Mouse (Mus musculus) macrophage (primary cell): Measurements from ENCODE around the gene Alox8. TPM values are rescaled to one million over a fixed set of nuclear protein-coding genes. Genes with fewer than 3 reads are reported as not detected.
A peak's percentile ranks its signal among the peaks of the same experiment; 100 is the strongest.

Source experiments
- H3K27ac ChIP-seq: fragments of 350-480 bp; formaldehyde crosslinking; 2 replicates; pipeline ENCODE4 v1.9.0; 2021
- H3K36me3 ChIP-seq: fragments of 350-480 bp; formaldehyde crosslinking; 2 replicates; pipeline ENCODE4 v1.9.0; 2021; ENCODE audit errors: inconsistent target
- H3K4me3 ChIP-seq: fragments of 350-480 bp; formaldehyde crosslinking; 2 replicates; pipeline ENCODE4 v1.9.0; 2021; ENCODE audit errors: inconsistent target
- H3K79me2 ChIP-seq: fragments of 350-480 bp; formaldehyde crosslinking; 2 replicates; pipeline ENCODE4 v1.9.0; 2021; ENCODE audit errors: inconsistent target
- WGBS: methylation state at CpG from one replicate; pipeline ENCODE4 v1.1.7; 2026; ENCODE audit warnings: inconsistent platforms; ENCODE audit not compliant: missing documents; 5-methylcytosine and 5-hydroxymethylcytosine counted together
- polyA plus RNA-seq: library from polyadenylated mRNA; stranded (reverse); fragments of 250-400 nt; gene quantifications from 3 replicates; pipeline ENCODE4 v1.2.4, GENCODE M21; 2018; ENCODE audit warnings: inconsistent platforms
- total RNA-seq, 78 experiments: library from RNA; depleted of rRNA; stranded (reverse); fragments of 250-400 nt; gene quantifications; 1 replicate in 9 of 78; 2 replicates in 24 of 78; 3 replicates in 43 of 78; 4 replicates in 2 of 78; pipeline ENCODE4 v1.2.4; 2018; ENCODE audit warnings: inconsistent platforms in 56 of 78

Alox8 gene
- total RNA-seq (2018; cell fraction: chromatin; rRNA removed): not detected
- total RNA-seq (2018; cell fraction: cytosol; rRNA removed): under 1 TPM in 2 of 26 experiments, not detected in 24; 0.05 TPM
- not detected for total RNA-seq (2018; cell fraction: nucleus; rRNA removed)
- not detected in 3 replicates for polyA plus RNA-seq

DNA sequence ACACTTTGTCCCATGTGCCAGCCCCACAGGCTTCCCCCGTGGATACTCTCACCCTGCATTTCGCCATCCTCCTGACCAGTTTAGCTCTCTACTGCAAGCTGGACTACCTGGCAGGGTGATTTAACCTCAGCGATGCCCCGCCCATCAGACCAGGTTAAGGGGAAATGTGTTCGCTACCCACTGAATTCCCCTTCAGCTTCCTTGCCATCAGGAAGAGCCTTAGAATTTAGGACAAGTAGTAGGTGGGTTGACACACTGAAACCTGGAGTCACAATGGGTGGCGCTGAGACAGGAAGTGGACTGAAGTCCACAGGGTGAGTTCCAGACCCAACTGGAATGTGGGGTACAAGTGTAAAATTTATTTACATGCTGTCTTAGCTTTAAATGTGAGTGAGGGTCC is at the start of gene Alox8:
Gene Alox8, minus strand, starts transcription at position 101 of the 400 bp plus-strand sequence.
- H3K36me3 ChIP-seq: no peaks in the 10 kb centered on the region
- H3K4me3 ChIP-seq: no peak within 1 kb of the TSS
- 31% methylated on average over 6 of the region's 6 CpGs for WGBS
- no peaks in the 10 kb centered on the region for H3K79me2 ChIP-seq
- H3K27ac ChIP-seq: no peak within 1 kb of the TSS

DNA sequence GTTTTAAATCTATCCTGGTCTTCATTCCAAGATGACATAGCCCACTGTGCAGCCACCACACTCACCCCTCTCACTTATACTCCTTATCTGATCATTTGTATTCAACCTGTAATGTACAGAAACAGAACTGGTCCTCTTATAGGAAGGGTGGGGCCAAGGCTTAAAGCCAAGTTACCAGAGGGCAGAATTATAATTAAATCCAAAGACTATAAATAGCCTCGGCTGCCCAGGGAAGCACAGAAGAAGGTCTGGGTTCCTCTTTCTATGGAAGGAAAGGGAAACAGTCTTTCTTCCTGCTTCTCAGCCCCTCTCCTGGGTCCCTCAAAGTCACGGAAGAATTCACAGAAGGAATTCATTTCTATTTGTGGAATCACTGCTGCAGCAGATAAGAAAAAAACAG is 48.0 kb upstream of the Alox8 start:
- Histone ChIP-seq H3K79me2 (no peaks in the 10 kb centered on the region), H3K4me3 (peak overlapping the region; percentile 9; the same call in 1 of the 2 replicates), H3K36me3 (no peaks in the 10 kb centered on the region), H3K27ac (peak overlapping the region; percentile 22; the same call in 1 of the 2 replicates)
- 0% methylated on average over 2 of the region's 2 CpGs for WGBS

DNA sequence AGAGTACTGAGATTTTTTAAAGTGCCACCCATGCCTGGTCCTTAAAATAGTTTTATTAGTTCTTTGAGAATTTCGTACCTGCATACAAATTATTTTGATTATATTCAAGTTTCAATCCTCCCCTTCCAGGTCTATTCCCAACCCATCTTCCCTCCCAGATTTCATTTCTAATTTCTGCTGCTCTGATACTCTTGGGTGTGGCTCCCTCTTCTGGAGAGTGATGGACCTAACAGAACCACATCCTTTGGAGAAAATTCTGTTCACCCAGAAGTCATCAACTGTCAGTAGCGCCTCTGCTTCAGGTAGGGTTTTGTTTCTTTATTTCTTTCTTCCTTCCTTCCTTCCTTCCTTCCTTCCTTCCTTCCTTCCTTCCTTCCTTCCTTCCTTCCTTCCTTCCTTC is 47.3 kb upstream of the Alox8 start:
- Histone ChIP-seq H3K4me3 (no peak overlapping the region), H3K27ac (no peak overlapping the region)

DNA sequence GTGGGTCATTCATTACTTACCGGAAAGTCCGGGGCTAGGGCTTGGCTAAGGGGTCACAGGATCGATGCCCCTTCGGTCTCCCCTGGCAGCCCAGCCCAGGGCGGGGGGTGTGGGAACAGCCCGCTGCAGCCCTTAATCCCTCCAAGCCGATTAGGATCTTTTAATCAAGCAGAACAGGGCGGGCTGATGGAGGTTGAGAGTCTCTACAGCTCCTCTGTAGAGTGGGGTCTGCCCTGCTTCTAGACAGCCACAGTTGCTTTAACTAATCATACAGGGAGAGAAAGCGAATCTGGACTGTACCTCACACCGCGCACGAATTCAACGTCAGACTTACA is 39.2 kb upstream of the Alox8 start, which contains the start of gene Gucy2e:
Gene Gucy2e, minus strand, starts transcription at position 111 of the 335 bp plus-strand sequence.
- H3K36me3 ChIP-seq: no peaks in the 10 kb centered on the region
- no peak within 1 kb of the TSS; the same call in 1 of the 2 replicates for H3K4me3 ChIP-seq
- H3K79me2 ChIP-seq: no peaks in the 10 kb centered on the region
- H3K27ac ChIP-seq: no peak within 1 kb of the TSS
- WGBS: 49% methylated on average over 13 of the region's 13 CpGs

More for the DNA sequence above, 47.3 kb upstream of the Alox8 start:
- H3K36me3 ChIP-seq: no peaks in the 10 kb centered on the region
- 13% methylated on average over 1 of the region's 2 CpGs for WGBS
- H3K79me2 ChIP-seq: no peaks in the 10 kb centered on the region

DNA sequence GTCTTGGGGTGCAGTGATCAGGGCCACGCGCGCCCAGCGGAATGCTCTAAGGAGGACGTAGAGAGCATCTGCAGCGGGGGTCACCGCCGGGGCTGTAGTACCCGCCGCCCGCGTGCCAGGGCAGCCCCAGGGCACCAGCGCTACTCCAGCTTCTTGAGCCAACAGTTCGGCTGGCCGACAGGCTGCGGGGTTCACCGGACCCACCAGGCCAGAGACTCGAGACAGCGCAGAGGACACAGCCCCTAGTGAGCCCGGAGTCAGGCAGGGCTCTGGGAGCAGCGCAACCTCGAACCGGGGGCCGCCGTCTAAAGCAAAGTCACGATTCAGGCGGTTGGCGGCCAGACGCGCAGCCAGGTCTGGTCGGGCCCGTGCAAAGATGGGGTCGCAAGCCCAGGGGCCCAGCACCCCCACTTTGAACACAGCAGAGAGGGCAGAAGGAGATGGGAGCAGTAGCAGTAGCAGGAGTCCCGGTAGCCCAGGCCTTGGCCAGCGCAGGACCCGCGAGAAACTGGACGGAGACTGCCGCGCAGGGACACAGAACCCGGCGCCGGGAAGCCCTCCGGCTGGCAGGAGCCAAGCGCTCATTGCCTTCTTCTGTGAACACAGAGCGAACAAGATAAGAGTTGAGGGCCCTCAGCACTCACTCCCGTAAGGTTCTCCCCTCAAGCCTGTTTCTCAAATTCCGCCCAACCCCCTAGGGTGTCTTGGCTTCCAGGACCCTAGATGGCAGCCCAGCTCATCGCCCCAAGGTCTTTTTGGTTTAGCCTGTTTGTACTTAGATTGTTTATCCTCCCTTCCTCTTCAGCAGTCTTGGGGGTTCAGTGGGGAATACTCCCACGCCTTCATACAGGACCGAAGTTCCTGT is 38.6 kb upstream of the Alox8 start:
- 22% methylated on average over 51 of the region's 51 CpGs for WGBS
- Histone ChIP-seq H3K79me2 (no peaks in the 10 kb centered on the region), H3K36me3 (no peaks in the 10 kb centered on the region), H3K27ac (no peak overlapping the region), H3K4me3 (no peak overlapping the region)

DNA sequence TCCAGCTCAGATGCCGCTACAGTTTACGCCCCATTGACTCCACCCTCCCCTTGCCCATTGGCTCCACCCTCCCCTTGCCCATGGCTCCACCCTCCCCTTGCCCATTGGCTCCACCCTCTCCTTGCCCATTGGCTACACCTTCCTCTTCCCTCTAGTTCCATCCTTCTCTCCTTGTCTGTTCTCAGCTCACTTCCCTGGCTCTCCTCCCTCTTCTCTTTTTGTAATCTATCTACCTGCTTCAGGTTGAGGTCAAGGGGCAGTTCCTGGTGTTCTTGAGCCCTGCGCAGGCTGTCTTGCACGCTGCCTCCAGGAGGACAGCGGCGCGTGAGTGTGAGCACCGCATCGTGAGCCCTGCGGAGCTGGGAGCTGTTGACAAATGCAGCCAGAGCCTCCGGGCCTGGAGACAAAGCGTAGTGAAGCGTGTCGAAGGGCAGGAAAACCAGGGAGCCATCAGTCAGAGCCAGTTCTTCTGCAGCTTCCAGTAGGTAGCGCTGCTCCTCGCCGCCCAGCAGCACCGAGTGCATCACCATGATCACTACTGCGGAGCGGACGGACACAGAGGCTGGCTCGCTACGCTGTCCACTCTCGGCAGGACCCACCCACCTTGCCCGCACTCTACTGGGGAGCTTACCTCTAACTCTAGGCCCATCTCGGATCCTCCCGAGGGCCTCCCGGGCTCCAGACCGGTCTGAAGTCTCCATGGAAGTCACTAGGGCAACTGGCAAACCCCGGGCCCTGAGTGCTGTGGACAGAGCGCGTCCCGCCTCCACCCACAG is 37.8 kb upstream of the Alox8 start:
- WGBS: 4% methylated on average over 33 of the region's 33 CpGs
- Histone ChIP-seq H3K36me3 (no peaks in the 10 kb centered on the region), H3K4me3 (peak overlapping the region; percentile 10; the same call in 1 of the 2 replicates), H3K27ac (no peak overlapping the region), H3K79me2 (no peaks in the 10 kb centered on the region)

DNA sequence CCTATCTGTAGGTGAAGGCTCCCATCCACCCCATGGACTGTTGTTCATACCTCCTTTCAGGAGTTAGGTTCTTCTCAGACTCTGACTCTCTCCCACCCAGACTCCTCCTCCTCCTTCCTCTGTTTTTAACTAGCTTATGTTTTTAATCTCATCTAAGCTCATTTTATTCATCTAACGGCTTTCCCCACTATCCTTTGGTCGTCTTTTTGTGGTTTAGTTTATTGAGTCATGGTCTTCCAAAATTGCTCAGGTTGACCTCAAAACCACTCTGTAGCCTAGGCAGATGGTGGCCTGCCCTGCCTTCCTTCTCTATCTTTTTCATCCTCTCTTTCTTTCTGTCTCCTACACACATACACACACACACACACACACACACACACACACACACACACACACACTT is 35.5 kb upstream of the Alox8 start:
- WGBS: 14% methylated on average over 2 of the region's 2 CpGs
- Histone ChIP-seq H3K36me3 (no peaks in the 10 kb centered on the region), H3K79me2 (no peaks in the 10 kb centered on the region), H3K4me3 (no peak overlapping the region), H3K27ac (no peak overlapping the region)

DNA sequence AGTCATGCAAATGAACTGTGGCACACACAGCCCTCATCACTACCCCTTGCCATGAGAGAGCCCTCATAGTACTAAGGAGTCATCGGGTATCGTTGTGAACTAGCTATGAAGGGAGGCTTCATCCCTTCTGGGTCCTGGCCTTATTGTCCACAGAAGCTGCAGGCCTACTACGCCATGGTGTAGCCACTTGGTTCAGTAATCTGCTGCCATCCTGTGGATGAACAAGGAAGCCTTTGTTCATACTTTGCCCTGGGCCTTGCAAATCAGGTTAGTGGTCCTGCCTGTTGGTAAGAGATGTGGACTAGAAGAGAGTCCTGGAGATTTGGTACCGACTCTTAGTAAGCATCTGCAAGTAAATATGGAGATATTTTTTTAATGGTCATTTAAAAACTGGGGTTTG is 32.8 kb upstream of the Alox8 start:
- WGBS: 96% methylated on average over 4 of the region's 4 CpGs
- no peak overlapping the region for H3K27ac ChIP-seq
- no peaks in the 10 kb centered on the region for H3K36me3 ChIP-seq
- H3K4me3 ChIP-seq: no peak overlapping the region
- no peaks in the 10 kb centered on the region for H3K79me2 ChIP-seq

DNA sequence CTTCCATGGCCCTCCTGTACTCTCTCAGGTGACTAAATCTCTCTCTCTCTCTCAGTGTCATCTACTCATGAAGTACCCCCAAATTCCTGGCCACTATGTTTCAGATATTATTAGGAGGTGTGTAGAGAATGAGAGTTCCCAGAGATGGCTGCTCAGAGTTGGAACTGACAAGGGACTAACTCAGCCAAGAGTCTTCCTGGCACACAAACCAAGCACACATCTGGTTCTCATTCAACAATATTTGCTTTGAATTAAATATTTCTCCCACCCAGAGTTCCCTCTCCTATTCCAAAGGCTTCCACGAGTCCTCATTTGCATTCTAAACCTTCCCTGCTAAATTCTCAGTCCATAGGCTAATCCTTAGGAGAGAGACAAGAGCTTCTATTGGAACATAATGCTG is 28.1 kb upstream of the Alox8 start:
- WGBS: 75% methylated on average over 1 of the region's 1 CpGs
- no peak overlapping the region for H3K27ac ChIP-seq
- H3K4me3 ChIP-seq: no peak overlapping the region
- no peaks in the 10 kb centered on the region for H3K36me3 ChIP-seq
- no peaks in the 10 kb centered on the region for H3K79me2 ChIP-seq

DNA sequence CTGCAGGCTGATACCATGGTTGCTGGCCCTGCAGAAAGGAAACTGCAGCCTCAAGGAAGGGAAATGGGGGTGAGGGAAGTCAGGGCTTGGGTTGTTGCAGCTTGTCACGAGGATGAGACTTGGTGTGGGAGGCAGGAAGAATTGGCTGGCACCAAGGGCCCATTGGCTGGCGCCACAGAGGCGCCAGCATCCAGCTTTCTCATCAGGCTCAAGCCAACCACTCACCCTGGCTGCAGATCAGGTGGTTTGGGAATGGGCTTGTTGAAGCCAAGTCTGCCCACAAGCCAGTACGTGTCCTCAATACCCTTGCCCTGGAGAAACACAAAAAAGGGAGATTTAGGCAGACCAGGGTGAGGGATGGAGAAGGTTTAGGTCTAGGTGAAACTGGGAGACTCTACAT is 25.5 kb upstream of the Alox8 start:
- H3K79me2 ChIP-seq: no peaks in the 10 kb centered on the region
- no peak overlapping the region for H3K27ac ChIP-seq
- WGBS: 71% methylated on average over 4 of the region's 4 CpGs

DNA sequence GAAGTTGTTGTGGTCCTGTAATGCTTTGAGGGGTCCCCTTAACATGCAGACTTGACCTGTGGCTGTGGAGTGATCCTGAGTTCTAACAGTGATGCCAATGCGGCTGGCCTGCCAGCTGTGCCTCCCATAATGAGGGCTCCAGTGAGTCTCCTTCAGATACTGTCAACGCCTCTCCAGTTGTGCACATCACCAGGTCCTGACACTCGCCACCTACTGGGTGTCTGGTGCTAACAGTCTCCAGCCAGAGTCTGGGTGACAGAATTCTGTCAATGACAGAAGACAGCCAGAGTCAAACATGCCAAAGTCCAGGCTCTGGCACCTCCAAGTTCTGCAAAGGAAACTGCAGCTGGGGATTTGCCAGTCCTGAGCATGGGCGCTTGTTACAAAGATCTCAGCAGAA is 23.4 kb upstream of the Alox8 start:
- Histone ChIP-seq H3K79me2 (no peaks in the 10 kb centered on the region), H3K27ac (no peak overlapping the region), H3K4me3 (no peak overlapping the region), H3K36me3 (no peaks in the 10 kb centered on the region)
- WGBS: 87% methylated on average over 4 of the region's 4 CpGs

More for the DNA sequence above, 25.5 kb upstream of the Alox8 start:
- H3K4me3 ChIP-seq: no peak overlapping the region
- H3K36me3 ChIP-seq: no peaks in the 10 kb centered on the region

DNA sequence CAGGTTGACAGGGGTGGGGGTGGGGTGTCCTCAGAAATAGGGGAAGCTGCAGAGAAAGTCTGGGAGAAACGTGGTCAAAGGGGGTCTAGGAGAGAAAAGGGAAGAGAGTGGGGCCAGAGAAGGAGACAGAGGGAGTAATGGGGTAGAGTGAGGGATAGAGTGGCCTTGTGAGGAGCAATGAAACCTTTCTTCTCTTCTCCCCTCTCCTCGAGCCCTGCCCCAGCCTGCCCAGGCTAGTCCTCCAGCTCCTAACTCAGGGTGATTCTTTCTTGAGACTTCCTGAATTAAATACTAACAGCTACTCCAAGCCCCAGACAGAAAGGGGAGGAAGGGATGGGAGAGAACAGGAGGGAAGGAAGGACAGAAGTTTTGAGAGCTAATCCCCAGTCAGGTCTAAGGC is 21.0 kb upstream of the Alox8 start:
- H3K27ac ChIP-seq: no peak overlapping the region
- no peaks in the 10 kb centered on the region for H3K36me3 ChIP-seq
- 28% methylated on average over 2 of the region's 2 CpGs for WGBS
- H3K79me2 ChIP-seq: no peaks in the 10 kb centered on the region
- no peak overlapping the region for H3K4me3 ChIP-seq

DNA sequence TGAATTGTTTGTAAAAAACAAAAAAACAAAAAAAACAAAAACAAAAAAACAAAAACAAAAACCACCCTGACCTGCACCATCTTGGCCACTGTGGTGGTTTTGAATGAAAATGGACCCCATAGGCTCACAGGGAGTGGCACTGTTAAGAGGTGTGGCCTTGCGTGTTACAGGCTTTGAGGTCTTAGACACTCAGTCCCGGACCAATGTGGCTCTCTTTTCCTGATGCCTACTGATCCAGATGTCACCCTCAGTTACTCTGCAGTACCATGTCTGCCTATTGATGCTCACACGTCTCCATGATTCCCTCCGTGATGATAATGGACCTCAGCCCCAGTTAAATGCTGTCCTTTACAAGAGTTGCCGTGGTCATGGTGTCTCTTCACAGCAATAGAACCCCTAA is 19.8 kb upstream of the Alox8 start:
- Histone ChIP-seq H3K79me2 (no peaks in the 10 kb centered on the region), H3K36me3 (no peaks in the 10 kb centered on the region), H3K27ac (no peak overlapping the region), H3K4me3 (no peak overlapping the region)
- WGBS: 91% methylated on average over 5 of the region's 5 CpGs

DNA sequence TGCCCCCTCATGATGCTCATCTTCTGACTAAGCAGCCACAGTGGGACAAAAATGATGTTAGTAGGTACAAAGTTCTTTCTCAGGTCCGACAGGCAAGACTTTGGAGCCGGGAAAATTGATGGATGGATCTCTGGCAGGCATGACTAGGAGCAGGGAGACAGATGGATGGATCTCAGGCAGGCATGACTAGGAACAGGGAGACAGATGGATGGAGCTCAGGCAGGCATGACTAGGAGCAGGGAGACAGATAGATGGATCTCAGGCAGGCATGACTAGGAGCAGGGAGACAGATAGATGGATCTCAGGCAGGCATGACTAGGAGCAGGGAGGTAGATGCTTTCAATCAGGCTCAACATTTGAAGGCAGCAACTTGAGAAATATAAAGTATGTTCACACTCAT is 13.8 kb upstream of the Alox8 start:
- WGBS: 86% methylated on average over 2 of the region's 2 CpGs
- no peak overlapping the region for H3K4me3 ChIP-seq
- no peak overlapping the region for H3K27ac ChIP-seq
- no peaks in the 10 kb centered on the region for H3K36me3 ChIP-seq
- H3K79me2 ChIP-seq: no peaks in the 10 kb centered on the region
